Mouse (Mus musculus) heart, postnatal 36 days (tissue): ENCODE measurements around the gene Cby3. TPM values are rescaled to one million over a fixed set of nuclear protein-coding genes. Genes with fewer than 3 reads are reported as not detected.

Experiments
- DNase-seq, 2 experiments: peaks; one replicate each; pipeline ENCODE4 v3.0.0; 2021 to 2022
- intact Hi-C: fragments of 180-260 bp; cut with DNase I; formaldehyde crosslinking; loops from one replicate; pipeline ENCODE4 v1.15.1; 2025
- microRNA-seq, 2 experiments: library from miRNA; unstranded; fragments of <30 nt; microRNA quantifications; one replicate each; pipeline ENCODE4 v1.2.0; 2021; ENCODE audit warnings: borderline number of aligned reads in 2 of 2
- total RNA-seq, 2 experiments: library from RNA; stranded (reverse); gene quantifications; 2 replicates each; pipeline ENCODE4 v1.2.3; 2021

Gene Cby3
- total RNA-seq, 2 experiments from 2014 or later = not detected

DNA sequence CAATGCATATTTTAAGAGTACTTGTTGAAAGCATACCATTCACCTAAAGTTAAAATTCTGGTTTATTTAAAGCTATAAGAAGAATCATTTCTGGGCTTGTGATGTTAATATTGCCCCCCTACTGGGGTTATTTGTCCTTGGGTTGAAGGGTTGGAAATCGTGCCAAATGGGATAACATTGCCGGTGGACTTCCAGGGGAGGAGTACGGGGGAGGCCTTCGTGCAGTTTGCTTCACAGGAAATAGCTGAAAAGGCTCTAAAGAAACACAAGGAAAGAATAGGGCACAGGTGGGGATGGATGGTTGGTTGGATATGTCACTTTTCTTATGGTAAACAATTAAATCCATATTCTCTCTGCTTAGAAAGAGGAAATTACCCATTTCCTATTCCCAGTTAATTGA is 27.0 kb downstream of the Cby3 start:
- intact Hi-C loops = loop anchor here (10.0 kb wide), 1 partner anchor 1333 kb away; no protein-coding TSS in a partner anchor
- DNase-seq = no peak

DNA sequence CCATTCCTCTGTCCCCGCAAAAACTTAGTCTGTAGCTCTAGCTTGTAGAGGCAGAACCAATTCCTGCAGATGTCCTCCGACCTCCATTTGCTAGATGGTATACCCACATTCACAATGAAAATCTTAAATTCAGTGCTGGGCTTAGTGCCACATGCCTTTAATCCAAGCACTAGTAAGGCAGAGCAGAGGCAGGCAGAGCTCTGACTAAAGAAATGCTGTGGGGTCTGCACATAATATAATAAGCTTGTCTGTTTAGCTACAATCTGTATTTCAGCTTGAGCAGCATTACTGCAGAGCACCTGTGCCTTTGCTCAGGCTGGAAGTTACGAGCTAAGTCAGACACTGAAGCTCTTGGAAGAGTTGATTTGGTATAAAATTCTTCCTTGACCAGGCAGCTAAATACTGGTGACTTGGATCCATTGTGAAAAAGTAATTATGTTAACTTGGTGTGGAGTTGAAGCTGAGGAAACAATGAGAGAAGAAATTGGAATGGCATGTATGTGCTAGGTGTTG is 33.0 kb downstream of the Cby3 start:
- intact Hi-C loops = loop anchor here (10.0 kb wide), 1 partner anchor 1328 kb away; no protein-coding TSS in a partner anchor
- no peak for DNase-seq

GRCm38 (mm10) chr11:50387697-50388096 is 33.4 kb downstream of the Cby3 start:
- intact Hi-C loops = loop anchor here (10.0 kb wide), 1 partner anchor 1327 kb away; no protein-coding TSS in a partner anchor
- no peak for DNase-seq

DNA sequence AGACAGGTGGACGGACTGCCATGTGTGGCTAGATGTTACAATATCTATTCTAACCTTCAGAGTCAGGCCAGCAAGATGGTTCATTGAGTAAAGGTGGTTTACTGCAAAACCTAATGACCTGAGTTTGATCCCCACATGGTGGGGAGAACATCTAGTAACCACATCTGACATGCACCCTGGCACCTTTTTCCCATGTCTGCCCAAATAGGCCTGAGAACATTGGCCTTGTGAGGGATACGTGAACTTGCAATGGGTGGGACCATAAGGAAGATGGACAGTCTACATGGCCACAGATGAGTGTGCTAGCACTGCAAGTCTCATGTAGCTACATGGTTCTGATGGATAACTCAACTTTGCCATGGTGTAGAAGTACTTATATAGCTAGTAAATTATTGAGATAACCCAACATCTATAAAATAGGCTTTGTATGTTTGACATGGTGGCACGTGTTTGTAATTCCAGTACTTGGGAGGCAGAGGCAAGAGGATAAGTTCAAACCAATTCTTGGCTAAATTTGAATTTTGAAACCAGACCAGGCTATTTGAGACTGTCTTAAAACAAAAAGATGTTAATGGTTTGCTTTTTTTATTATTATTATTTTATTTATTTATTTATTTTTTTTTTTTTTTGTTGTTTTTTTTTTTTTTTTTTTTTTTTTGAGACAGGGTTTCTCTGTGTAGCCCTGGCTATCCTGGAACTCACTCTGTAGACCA is 34.1 kb downstream of the Cby3 start:
- no peak for DNase-seq
- intact Hi-C loops = loop anchor here (10.0 kb wide), 1 partner anchor 1326 kb away; no protein-coding TSS in a partner anchor

- intact Hi-C loops = loop anchor here (10.0 kb wide), 1 partner anchor 1326 kb away; no protein-coding TSS in a partner anchor
Observed at GRCm38 (mm10) chr11:50389011-50389410, 34.7 kb downstream of the Cby3 start.

DNA sequence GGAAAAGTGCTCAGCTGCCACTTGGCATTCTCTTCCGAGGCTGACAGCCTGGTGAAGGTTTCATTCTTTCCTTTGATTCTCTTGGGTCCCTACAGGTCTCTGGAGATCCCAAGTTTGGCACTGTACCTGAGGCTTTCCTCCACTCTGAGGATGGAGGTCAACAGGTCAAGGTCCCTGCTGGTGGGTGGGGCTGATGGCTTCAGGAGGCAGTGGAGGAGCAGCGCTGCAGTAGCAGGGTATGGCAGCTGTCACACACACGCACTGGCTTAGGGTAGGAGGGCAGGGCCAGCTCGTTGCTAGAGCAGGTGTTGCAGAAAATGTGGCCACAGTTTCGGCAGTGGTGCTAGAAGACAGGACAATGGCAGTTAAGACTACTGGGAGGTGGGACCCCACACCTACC is 35.4 kb downstream of the Cby3 start:
- no peak for DNase-seq
- intact Hi-C loops = loop anchor here (10.0 kb wide), 1 partner anchor 1325 kb away; no protein-coding TSS in a partner anchor

More at GRCm38 (mm10) chr11:50389011-50389410, 34.7 kb downstream of the Cby3 start:
- no peak for DNase-seq

DNA sequence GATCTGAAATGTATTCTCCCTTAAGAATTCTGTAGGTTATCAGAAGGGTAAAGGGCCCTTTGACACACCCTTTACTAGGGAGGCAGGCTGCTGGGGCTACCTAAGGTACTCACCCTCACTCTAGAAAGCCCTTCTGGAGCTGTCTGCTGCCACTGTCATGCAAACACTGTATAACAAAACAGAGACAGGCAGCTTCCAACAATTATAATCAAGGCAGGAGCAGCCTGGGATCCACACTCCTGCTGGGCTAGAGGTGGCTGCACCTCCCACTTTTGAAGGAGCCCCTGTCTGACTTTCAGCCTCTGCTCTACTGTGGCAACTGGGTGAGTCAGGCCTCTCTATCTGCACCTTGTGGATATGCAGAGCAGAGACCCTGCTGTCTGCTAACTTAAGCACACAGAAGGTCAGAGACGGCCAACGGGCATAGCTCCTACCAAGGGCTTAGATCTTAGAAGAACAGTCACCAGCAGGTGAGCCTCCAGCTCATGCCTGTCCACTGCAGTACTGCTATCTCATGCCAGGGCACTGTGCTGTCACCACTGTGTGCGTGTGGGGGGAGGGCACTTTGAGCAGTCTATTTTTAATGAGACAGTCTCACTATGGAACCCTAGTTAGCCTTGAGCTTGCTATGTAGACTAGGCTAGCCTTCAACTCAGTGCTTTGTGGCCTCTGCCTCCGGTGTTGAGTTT is 37.2 kb downstream of the Cby3 start:
- DNase-seq = no peak
- intact Hi-C loops = no loop called here

GRCm38 (mm10) chr11:50393306-50393705 is 39.0 kb downstream of the Cby3 start:
- intact Hi-C loops = no loop called here
- DNase-seq = no peak

- DNase-seq = no peak
- intact Hi-C loops = no loop called here
Observed at GRCm38 (mm10) chr11:50394731-50395130, 40.5 kb downstream of the Cby3 start.

GRCm38 (mm10) chr11:50396766-50397307 is 42.6 kb downstream of the Cby3 start:
- DNase-seq = no peak
- intact Hi-C loops = no loop called here

DNA sequence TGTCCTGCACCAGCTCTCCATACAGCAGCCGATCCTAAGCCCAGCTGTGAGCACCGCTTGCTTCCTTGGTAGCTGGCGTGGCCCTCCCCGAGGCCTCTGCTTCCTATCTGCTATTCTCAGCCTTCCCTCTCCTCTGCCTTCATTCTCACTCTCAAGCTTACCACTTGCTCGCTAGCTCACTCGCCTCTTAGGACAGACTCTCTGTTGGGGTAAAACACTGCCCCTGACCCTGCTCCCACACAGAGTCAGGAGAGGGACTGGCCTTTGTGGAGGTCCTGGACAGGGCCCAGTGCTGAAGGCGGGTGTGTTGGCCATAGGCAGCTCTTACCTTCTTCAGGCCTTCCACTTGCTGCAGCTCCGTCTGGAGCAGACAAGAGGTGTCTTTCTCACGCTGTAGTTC is 43.1 kb downstream of the Cby3 start:
- no peak for DNase-seq
- intact Hi-C loops = no loop called here

- intact Hi-C loops = no loop called here
- no peak for DNase-seq
Observed at GRCm38 (mm10) chr11:50398803-50399202, 44.5 kb downstream of the Cby3 start.

- intact Hi-C loops = no loop called here
- DNase-seq = no peak
Observed at GRCm38 (mm10) chr11:50402481-50402880, 48.2 kb downstream of the Cby3 start.

DNA sequence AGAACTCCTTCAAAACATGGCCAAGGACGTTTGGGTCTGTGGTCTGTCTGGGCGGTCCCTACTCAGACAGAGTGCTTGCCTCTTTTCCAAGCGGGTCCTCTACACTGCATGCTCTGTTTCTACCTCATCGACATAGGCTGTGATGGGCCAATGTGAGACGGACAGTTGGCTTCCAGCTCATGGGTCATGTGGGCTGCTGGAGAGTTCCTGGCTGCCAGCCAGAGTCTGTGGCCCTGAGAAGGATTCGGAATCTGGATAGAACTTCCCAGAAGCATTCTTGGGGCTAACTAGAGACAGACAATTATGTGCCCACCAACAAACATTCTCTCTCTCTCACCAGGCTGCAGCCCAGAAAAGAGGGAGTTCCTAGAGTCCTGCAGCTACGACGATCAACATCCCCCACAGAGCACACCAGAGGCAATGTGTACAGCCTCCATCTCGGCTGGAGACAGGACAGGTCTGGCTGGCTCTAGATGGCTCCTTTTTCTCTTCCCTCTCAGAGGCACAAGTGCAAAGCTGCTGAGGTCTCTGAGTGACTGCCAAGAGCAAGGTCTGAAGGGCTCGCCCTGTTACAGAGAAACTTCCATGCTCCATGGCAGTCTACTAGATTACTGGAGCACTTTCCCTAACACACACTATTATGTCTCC is 49.2 kb downstream of the Cby3 start:
- DNase-seq = peak; percentile 42
- intact Hi-C loops = no loop called here

GRCm38 (mm10) chr11:50407235-50407634 is 53.0 kb downstream of the Cby3 start:
- DNase-seq = no peak
- intact Hi-C loops = no loop called here

Small RNA genes within 50 kb of the gene (microRNA-seq; reads per million reads assigned to microRNA genes)
- 0 reads per million in 2 experiments for gene Mir804

Other genes starting within 250 kb of the Cby3 start
- 10 to 100 TPM; 43.8 to 49.7 TPM for gene Tbc1d9b, start 223.1 kb upstream of the Cby3 start, total RNA-seq
- gene Mrnip, start 180.0 kb upstream of the Cby3 start, total RNA-seq = 1 to 10 TPM; 1.8 to 2.4 TPM
- gene Sqstm1, start 143.6 kb upstream of the Cby3 start, total RNA-seq = 100 to 1,000 TPM; 379 to 464 TPM
- 10 to 100 TPM; 84.5 to 87.8 TPM for gene Mgat4b, start 143.6 kb upstream of the Cby3 start, total RNA-seq
- gene Ltc4s, start 115.8 kb upstream of the Cby3 start, total RNA-seq = 1 to 10 TPM; 5.5 to 8.6 TPM
- 10 to 100 TPM; 11.5 to 11.8 TPM for gene Maml1, start 62.2 kb upstream of the Cby3 start, total RNA-seq
- 100 to 1,000 TPM; 301 to 316 TPM for gene Canx, start 28.8 kb upstream of the Cby3 start, total RNA-seq
- gene Hnrnph1, start 22.5 kb downstream of the Cby3 start, total RNA-seq = 100 to 1,000 TPM in 1 of 2 experiments, 10 to 100 TPM in 1; 97.8 to 106 TPM
- gene Rufy1, start 76.7 kb downstream of the Cby3 start, total RNA-seq = 10 to 100 TPM; 29.8 to 29.9 TPM
- 10 to 100 TPM; 16.3 to 18.7 TPM for gene Adamts2, start 247.6 kb downstream of the Cby3 start, total RNA-seq